Mouse (Mus musculus): ENCODE results near the gene Fgf13. TPM values are rescaled to one million over a fixed set of nuclear protein-coding genes. Genes with fewer than 3 reads are reported as not detected.

The Fgf13 gene
- total and polyA plus RNA-seq, 3 experiments = not detected

DNA sequence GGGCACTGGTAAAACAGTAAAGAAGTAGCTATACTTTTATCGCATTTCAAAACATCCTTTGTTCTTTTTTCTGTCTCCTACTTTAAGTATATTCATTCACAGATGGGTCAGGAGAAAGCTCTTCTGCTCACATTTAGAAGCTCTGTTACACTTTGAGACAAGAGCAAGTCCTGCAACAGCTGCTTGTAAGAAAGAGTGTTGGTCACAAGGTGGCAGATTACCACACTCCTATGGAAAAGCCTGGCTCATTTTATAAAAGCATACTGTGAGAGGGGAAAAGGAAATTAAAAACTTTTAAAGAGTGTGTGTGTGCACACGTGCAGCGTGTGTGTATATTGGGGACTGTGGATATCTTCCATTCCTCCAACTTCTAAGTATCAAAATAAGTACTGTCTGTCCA is 324.1 kb downstream of the Fgf13 start:
- no peaks in the 10 kb centered on the region for H3K36me3 ChIP-seq (replicated peaks in 1 of 2; ENCODE audit: control insufficient read depth in 1 of 2, insufficient read depth in 1 of 2, low read length in 1 of 2)
- no peak overlapping the region for H3K9ac ChIP-seq (ENCODE audit: insufficient read depth, low read depth)
- no peaks in the 10 kb centered on the region for H3K27me3 ChIP-seq (replicated peaks)
- DNase-seq (ENCODE audit: extremely low read depth) = no peak
- TF ChIP-seq CTCF (conservative IDR thresholded peaks at IDR 0.05 in 1 of 2, IDR thresholded peaks at IDR 0.05 in 1 of 2; ENCODE audit: low read depth in 2 of 2, low read length in 2 of 2) = no peak
- no peak for TF ChIP-seq ZC3H11A (IDR thresholded peaks at IDR 0.05; ENCODE audit: low read depth, low read length)
- TF ChIP-seq USF2 (conservative IDR thresholded peaks at IDR 0.05; ENCODE audit: low read depth, low read length) = no peak
- no peak for TF ChIP-seq TCF12 (IDR thresholded peaks at IDR 0.05; ENCODE audit: low read depth, low read length)
- no peak for TF ChIP-seq CHD2 (IDR thresholded peaks at IDR 0.05; ENCODE audit: low read length)
- TF ChIP-seq TBP (conservative IDR thresholded peaks at IDR 0.05; ENCODE audit: low read depth, low read length) = no peak
- no peak for TF ChIP-seq ETS1 (conservative IDR thresholded peaks at IDR 0.05; ENCODE audit: low read depth, low read length)
- TF ChIP-seq ELF1 (IDR thresholded peaks at IDR 0.05; ENCODE audit: low read depth, low read length) = no peak
- TF ChIP-seq JUND (conservative IDR thresholded peaks at IDR 0.05; ENCODE audit: low read depth, low read length) = no peak
- no peak for TF ChIP-seq MYC (IDR thresholded peaks at IDR 0.05; ENCODE audit: low read depth, low read length)
- TF ChIP-seq USF1 (IDR thresholded peaks at IDR 0.05; ENCODE audit: low read depth, low read length) = no peak
- TF ChIP-seq EP300 (IDR thresholded peaks at IDR 0.05; ENCODE audit: low read length) = no peak
- TF ChIP-seq ZMIZ1 (IDR thresholded peaks at IDR 0.05; ENCODE audit: low read depth, low read length) = no peak
- no peak for TF ChIP-seq NELFE (IDR thresholded peaks at IDR 0.05; ENCODE audit: low read depth, low read length)
- TF ChIP-seq RAD21 (IDR thresholded peaks at IDR 0.05; ENCODE audit: low read depth, low read length) = no peak
- TF ChIP-seq MAX (IDR thresholded peaks at IDR 0.05; ENCODE audit: low read length) = no peak
- no peak overlapping the region for H3K4me3 ChIP-seq (replicated peaks in 1 of 3; ENCODE audit: low read depth in 2 of 3, low read length in 2 of 3, poor library complexity in 1 of 3)
- no peaks in the 10 kb centered on the region for H3K4me1 ChIP-seq (ENCODE audit: control insufficient read depth in 1 of 2, insufficient read depth in 2 of 2)
- H3K9me3 ChIP-seq (replicated peaks; ENCODE audit: low read length) = no peaks in the 10 kb centered on the region
- H3K27ac ChIP-seq (ENCODE audit: insufficient read depth, low read depth) = no peak overlapping the region
- in situ Hi-C loops (cut with MboI; ENCODE audit: low pct_ligation_motif_present, low pct_unique_long_range_greater_than_20kb, low sequenced_read_pairs) = no loop called here
- dilution Hi-C loops (cut with MboI; ENCODE audit: extremely low pct_ligation_motif_present, extremely low pct_unique_long_range_greater_than_20kb, low sequenced_read_pairs) = no loop called here
- no peaks in the 10 kb centered on the region for H3K79me2 ChIP-seq (replicated peaks; ENCODE audit: control insufficient read depth, extremely low read depth, insufficient read depth, poor library complexity, severe bottlenecking)
- H3K4me2 ChIP-seq (ENCODE audit: insufficient read depth, low read depth, poor library complexity, severe bottlenecking) = no peak overlapping the region

DNA sequence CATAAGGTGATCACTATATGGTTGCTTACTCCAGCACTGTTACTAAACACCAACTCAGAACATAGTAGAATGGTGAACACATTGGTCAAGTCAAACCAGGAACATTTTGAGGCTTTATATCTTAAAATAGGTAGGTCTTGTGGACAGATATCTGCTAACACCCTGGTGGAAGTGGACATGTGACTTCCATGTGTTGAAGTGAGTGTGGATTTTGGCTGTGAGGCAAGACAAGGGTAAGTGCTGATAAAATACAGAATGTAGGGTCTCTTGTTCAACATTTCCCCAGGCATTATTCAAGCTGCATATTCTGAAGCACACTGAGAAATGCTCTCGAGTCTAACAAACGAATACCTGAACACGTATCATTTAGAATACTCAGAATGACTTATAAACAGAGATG is 324.7 kb downstream of the Fgf13 start:
- TF ChIP-seq SMC3 (IDR thresholded peaks at IDR 0.05; ENCODE audit: low read depth, low read length) (no peak), ZNF384 (IDR thresholded peaks at IDR 0.05; ENCODE audit: low read depth, low read length) (no peak), MAZ (IDR thresholded peaks at IDR 0.05; ENCODE audit: low read depth, low read length) (no peak), GABPA (IDR thresholded peaks at IDR 0.05; ENCODE audit: insufficient replicate concordance, low read depth, low read length) (no peak)
- Histone ChIP-seq H3K4me3 (replicated peaks in 1 of 3; ENCODE audit: low read depth in 2 of 3, low read length in 2 of 3, poor library complexity in 1 of 3) (no peak overlapping the region), H3K9ac (ENCODE audit: insufficient read depth, low read depth) (no peak overlapping the region), H3K79me2 (replicated peaks; ENCODE audit: control insufficient read depth, extremely low read depth, insufficient read depth, poor library complexity, severe bottlenecking) (no peaks in the 10 kb centered on the region), H3K4me1 (ENCODE audit: control insufficient read depth in 1 of 2, insufficient read depth in 2 of 2) (no peaks in the 10 kb centered on the region), H3K4me2 (ENCODE audit: insufficient read depth, low read depth, poor library complexity, severe bottlenecking) (no peak overlapping the region), H3K27me3 (replicated peaks) (no peaks in the 10 kb centered on the region), H3K36me3 (replicated peaks in 1 of 2; ENCODE audit: control insufficient read depth in 1 of 2, insufficient read depth in 1 of 2, low read length in 1 of 2) (no peaks in the 10 kb centered on the region), H3K9me3 (replicated peaks; ENCODE audit: low read length) (no peaks in the 10 kb centered on the region), H3K27ac (ENCODE audit: insufficient read depth, low read depth) (no peak overlapping the region)
- in situ Hi-C loops (cut with MboI; ENCODE audit: low pct_ligation_motif_present, low pct_unique_long_range_greater_than_20kb, low sequenced_read_pairs) = no loop called here
- dilution Hi-C loops (cut with MboI; ENCODE audit: extremely low pct_ligation_motif_present, extremely low pct_unique_long_range_greater_than_20kb, low sequenced_read_pairs) = no loop called here
- DNase-seq (ENCODE audit: extremely low read depth) = no peak
